Mouse (Mus musculus) forebrain, embryonic 14.5 days (tissue): ENCODE measurements around the gene Tmem177. TPM values are rescaled to one million over a fixed set of nuclear protein-coding genes. Genes with fewer than 3 reads are reported as not detected.

ENCODE experiments used
- ATAC-seq: fragments of 200-750 bp; cut with Nextera tagmentation; 2 replicates; pipeline ENCODE4 v1.8.0; 2017; ENCODE audit warnings: mild to moderate bottlenecking, moderate library complexity
- DNase-seq: peaks from one replicate; pipeline ENCODE4 v3.0.0-alpha.2; 2015; ENCODE audit warnings: low spot score
- H3K27ac ChIP-seq: fragments of 300-500 bp; sonication (generic); 2 replicates; pipeline ENCODE4 v1.5.1; 2014; ENCODE audit warnings: low read depth, mild to moderate bottlenecking, control low read depth, low read length, moderate library complexity
- H3K27me3 ChIP-seq: fragments of 300-500 bp; sonication (generic); replicated peaks from 2 replicates; pipeline ENCODE4 v1.6.1; 2014; ENCODE audit warnings: low read length, control low read depth, mixed read lengths; ENCODE audit not compliant: control insufficient read depth, insufficient read depth
- H3K36me3 ChIP-seq: fragments of 300-500 bp; sonication (generic); 2 replicates; pipeline ENCODE4 v1.6.1; 2014; ENCODE audit warnings: low read length, control low read depth; ENCODE audit not compliant: control insufficient read depth, insufficient read depth
- H3K4me1 ChIP-seq: fragments of 300-500 bp; sonication (generic); 2 replicates; pipeline ENCODE4 v1.6.1; 2014; ENCODE audit warnings: antibody characterized with exemption, low read length, control low read depth; ENCODE audit not compliant: control insufficient read depth, insufficient read depth
- H3K4me2 ChIP-seq: fragments of 300-500 bp; sonication (generic); 2 replicates; pipeline ENCODE4 v1.6.1; 2014; ENCODE audit warnings: mild to moderate bottlenecking, control low read depth, low read length
- H3K4me3 ChIP-seq: fragments of 300-500 bp; sonication (generic); 2 replicates; pipeline ENCODE4 v1.5.1; 2014; ENCODE audit warnings: low read depth, low read length, control low read depth
- H3K9ac ChIP-seq: fragments of 300-500 bp; sonication (generic); 2 replicates; pipeline ENCODE4 v1.6.1; 2014; ENCODE audit warnings: mild to moderate bottlenecking, low read length, control low read depth, moderate library complexity
- H3K9me3 ChIP-seq: fragments of 300-500 bp; sonication (generic); replicated peaks from 2 replicates; pipeline ENCODE4 v1.6.1; 2016; ENCODE audit warnings: low read length, control low read depth, mixed read lengths; ENCODE audit not compliant: control insufficient read depth
- WGBS: fragments of 180-500 bp; shearing (Covaris S2); extraction: QIAGEN DNeasy Blood & Tissue Kit; methylation state at CpG from one replicate; pipeline ENCODE4 v1.1.7; 2014; 5-methylcytosine and 5-hydroxymethylcytosine counted together
- polyA plus RNA-seq: library from polyadenylated mRNA; unstranded; fragments of >200 nt; fragmentation: Nextera tagmentation; extraction: Ambion mirVana; gene quantifications from 2 replicates; pipeline ENCODE4 v1.2.1, GENCODE M21; 2014

Gene Tmem177
- polyA plus RNA-seq, 1 experiment from 2014 or later, result 13.3 TPM

DNA sequence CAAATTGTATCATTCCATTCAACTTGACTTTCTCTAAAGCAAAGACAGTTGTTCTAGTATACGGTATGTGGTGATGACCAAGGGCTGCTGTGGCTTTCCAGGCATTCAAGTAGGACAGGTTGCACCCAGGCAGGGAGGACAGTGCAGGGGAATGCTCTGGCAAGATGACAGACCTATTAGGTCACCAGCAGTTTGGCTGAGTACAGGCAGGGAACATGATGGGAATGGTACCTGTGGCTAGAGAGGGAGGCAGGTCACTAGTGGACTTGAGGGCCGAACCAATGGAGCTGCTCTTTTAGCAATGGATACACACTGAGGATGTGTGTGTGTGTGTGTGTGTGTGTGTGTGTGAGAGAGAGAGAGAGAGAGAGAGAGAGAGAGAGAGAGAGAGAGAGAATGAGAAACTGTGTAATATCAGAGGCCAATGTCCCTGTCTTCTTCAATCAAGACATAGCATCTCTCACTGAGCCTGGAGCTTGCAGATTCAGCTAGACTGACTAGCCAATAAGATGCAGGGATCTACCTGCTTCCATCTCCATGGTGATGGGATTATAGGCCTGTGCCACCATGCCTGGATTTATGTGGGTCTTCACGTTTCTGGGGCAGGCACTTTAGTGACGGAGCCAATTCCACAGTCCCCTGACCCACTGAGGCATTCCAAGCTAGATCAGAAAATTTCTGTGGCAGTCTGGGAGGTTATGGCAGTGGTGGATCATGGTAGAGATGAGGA is 18.6 kb upstream of the Tmem177 start:
- 83% methylated on average over 4 of the region's 4 CpGs for WGBS
- H3K4me2 ChIP-seq, result no peak overlapping the region
- no peaks in the 10 kb centered on the region for H3K9me3 ChIP-seq

GRCm38 (mm10) chr1:119929715-119930114 is 16.7 kb upstream of the Tmem177 start:
- H3K4me2 ChIP-seq, result no peak overlapping the region
- 67% methylated on average over 1 of the region's 1 CpGs for WGBS
- H3K36me3 ChIP-seq, result no peaks in the 10 kb centered on the region
- no peaks in the 10 kb centered on the region for H3K4me1 ChIP-seq
- ATAC-seq (no peak; the same call in 1 of the 2 replicates), DNase-seq (peak; percentile 77)
- no peak overlapping the region for H3K9ac ChIP-seq
- H3K9me3 ChIP-seq, result no peaks in the 10 kb centered on the region
- no peaks in the 10 kb centered on the region for H3K27me3 ChIP-seq
- no peak overlapping the region for H3K4me3 ChIP-seq
- H3K27ac ChIP-seq, result no peak overlapping the region

More for the DNA sequence above, 18.6 kb upstream of the Tmem177 start:
- H3K4me1 ChIP-seq, result no peaks in the 10 kb centered on the region
- ATAC-seq (no peak), DNase-seq (no peak)
- no peak overlapping the region for H3K27ac ChIP-seq
- H3K27me3 ChIP-seq, result no peaks in the 10 kb centered on the region
- no peak overlapping the region for H3K9ac ChIP-seq
- H3K36me3 ChIP-seq, result no peaks in the 10 kb centered on the region
- H3K4me3 ChIP-seq, result no peak overlapping the region

DNA sequence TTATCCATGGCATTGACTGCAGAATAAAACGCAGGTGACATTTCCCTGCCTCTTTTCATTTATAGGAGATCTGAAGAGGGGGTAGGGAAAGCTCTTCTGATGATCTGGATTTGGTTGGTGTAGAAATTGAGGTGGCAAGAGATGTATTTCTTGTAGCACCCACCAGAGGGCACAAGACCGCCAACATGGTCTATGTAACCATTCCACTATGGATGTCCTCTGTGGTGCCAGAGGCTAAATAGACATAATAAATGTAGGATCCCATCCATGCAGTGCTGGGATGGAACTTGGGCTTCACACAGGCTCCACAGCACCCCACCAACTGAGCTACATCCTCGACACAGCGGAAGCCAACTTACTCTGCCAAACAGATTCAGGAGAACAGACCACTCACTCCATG is 6.3 kb upstream of the Tmem177 start:
- Histone ChIP-seq H3K27ac (no peak overlapping the region), H3K4me1 (no peaks in the 10 kb centered on the region), H3K27me3 (no peaks in the 10 kb centered on the region), H3K9ac (no peak overlapping the region), H3K36me3 (no peaks in the 10 kb centered on the region), H3K4me2 (no peak overlapping the region), H3K4me3 (no peak overlapping the region), H3K9me3 (no peaks in the 10 kb centered on the region)
- DNase-seq, result no peak
- ATAC-seq, result no peak
- 59% methylated on average over 4 of the region's 4 CpGs for WGBS

- WGBS, result 86% methylated on average over 5 of the region's 5 CpGs
- H3K4me2 ChIP-seq, result no peak overlapping the region
- no peaks in the 10 kb centered on the region for H3K36me3 ChIP-seq
- no peak overlapping the region for H3K4me3 ChIP-seq
- H3K4me1 ChIP-seq, result peaks cover 2% of the 10 kb centered on the region
- no peak for ATAC-seq
- no peak overlapping the region for H3K9ac ChIP-seq
- H3K27ac ChIP-seq, result no peak overlapping the region
- no peaks in the 10 kb centered on the region for H3K9me3 ChIP-seq
- H3K27me3 ChIP-seq, result no peaks in the 10 kb centered on the region
- DNase-seq, result no peak
Measured at GRCm38 (mm10) chr1:119916823-119917371, 3.9 kb upstream of the Tmem177 start.

DNA sequence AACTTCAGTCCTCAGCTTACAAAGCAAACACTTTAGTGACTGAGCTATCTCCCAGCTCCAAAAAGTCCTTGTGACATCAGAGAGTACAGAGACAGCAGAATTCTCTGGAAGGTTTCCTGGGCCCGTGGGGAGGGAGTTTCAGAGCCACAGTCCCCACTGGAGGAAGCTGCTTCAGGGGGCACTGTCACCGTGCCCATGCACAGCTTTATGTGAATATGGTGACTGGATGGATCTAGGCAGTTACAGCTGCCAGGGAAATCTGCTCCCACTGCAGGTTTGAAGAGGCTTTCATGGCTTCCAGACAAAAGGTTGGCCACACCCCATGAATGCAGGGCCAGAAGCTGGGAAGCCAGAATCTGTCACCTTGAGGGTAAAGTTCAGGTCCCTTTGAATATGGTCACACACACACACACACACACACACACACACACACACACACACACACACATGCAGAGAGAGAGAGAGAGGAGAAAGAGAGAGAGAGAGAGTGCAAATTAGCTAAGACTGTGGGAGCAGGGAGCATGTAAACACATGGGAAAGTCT is 5.7 kb downstream of the Tmem177 start:
- H3K9ac ChIP-seq, result no peak overlapping the region
- H3K36me3 ChIP-seq, result peaks cover 12% of the 10 kb centered on the region
- H3K27me3 ChIP-seq, result no peaks in the 10 kb centered on the region
- H3K4me2 ChIP-seq, result no peak overlapping the region
- H3K9me3 ChIP-seq, result no peaks in the 10 kb centered on the region
- WGBS, result 55% methylated on average over 2 of the region's 2 CpGs
- peak overlapping the region; percentile 52 for H3K27ac ChIP-seq
- ATAC-seq (no peak), DNase-seq (peak; percentile 41)
- H3K4me1 ChIP-seq, result peaks cover 14% of the 10 kb centered on the region
- H3K4me3 ChIP-seq, result no peak overlapping the region

GRCm38 (mm10) chr1:119903231-119903620 is 9.8 kb downstream of the Tmem177 start:
- Histone ChIP-seq H3K4me3 (no peak overlapping the region), H3K27me3 (no peaks in the 10 kb centered on the region), H3K4me2 (no peak overlapping the region), H3K27ac (peak overlapping the region; percentile 72), H3K4me1 (peaks cover 37% of the 10 kb centered on the region), H3K36me3 (no peaks in the 10 kb centered on the region), H3K9ac (no peak overlapping the region), H3K9me3 (no peaks in the 10 kb centered on the region)
- 75% methylated on average over 6 of the region's 6 CpGs for WGBS
- DNase-seq, result no peak
- no peak for ATAC-seq

DNA sequence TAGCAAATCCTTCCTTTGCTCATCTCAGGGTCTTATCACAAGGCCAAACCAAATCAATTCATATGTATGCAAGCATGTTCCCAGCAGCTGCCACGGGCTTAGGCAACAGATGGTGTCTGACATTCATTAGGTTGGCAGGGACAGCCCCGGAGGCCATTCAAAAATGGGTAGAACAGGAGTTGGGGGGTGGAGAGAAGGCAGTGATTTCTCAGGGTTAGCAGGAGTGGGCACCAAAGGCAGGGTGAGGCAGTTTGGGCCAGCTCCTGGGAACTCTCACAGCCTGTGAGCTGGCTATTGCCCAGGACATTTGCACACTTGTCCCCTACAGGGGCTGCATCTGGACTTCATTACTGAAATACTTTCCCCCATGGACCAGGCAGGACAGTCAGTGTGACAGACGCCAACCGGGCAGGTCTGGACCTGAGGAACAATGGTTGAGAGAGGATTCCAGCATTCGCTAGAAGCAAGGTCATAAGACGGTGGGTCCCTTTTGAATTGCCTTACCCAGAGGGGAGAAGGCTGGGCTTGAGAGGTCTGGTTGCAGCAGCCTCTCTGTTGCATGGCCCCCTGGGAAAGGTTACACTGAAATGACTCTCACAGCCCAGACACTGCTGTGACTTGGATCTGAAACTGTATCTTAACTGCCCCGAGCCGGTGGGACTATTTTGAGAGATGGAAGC is 10.3 kb downstream of the Tmem177 start:
- peak; percentile 88 for DNase-seq
- 50% methylated on average over 8 of the region's 8 CpGs for WGBS
- Histone ChIP-seq H3K27me3 (no peaks in the 10 kb centered on the region), H3K4me2 (no peak overlapping the region; the same call in 1 of the 2 replicates), H3K9me3 (no peaks in the 10 kb centered on the region), H3K9ac (no peak overlapping the region), H3K27ac (peak overlapping the region; percentile 72), H3K4me3 (no peak overlapping the region), H3K4me1 (peaks cover 37% of the 10 kb centered on the region), H3K36me3 (no peaks in the 10 kb centered on the region)
- ATAC-seq, result peak; percentile 76

DNA sequence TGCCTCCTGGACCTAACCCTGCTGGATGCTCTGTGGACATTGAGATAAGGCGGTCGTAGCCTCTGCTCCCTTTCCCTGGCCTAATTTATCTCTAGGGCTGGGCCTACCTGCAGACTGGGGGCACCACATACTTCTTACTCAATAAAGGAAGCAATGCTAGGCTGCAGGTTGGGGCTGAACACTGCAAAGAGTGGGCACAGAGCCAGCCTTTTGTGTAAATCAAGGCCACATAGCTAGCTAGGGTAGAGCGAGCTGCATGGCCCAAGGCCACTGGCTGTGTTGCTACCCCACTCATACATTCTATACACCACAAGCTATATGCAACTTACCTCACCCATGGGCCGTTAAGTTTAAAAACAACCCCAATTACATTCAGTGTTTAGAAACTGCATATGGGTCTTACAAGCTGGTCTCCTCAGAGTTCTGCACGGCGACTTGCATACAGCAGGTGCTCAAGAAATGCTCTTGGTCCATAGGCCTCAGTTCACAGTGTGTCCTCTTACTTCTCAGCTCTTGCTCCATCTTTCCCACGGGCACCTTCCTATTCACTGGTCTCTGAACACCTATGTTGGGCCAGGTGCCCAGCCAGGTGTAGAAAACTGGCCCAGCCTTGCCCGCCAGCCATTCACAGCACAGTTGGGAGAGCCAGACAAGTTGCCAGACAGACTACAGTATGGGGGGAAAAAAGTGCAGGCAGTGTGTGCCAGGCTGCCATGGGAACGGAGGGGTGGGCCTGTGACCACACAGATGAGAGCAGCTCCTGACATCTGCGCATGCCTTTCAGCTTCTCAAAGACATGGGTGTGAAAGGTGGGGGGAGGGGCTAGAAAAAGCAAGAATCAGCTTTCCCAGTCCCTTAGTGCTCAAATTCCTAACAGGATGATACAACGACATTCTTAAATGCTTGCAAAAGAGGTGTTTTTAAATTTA is 13.5 kb downstream of the Tmem177 start:
- WGBS, result 58% methylated on average over 11 of the region's 11 CpGs
- peak; percentile 92 for ATAC-seq
- Histone ChIP-seq H3K4me1 (peaks cover 42% of the 10 kb centered on the region), H3K27me3 (no peaks in the 10 kb centered on the region), H3K36me3 (no peaks in the 10 kb centered on the region), H3K9ac (no peak overlapping the region), H3K27ac (peak overlapping the region; percentile 78), H3K4me3 (no peak overlapping the region), H3K4me2 (no peak overlapping the region), H3K9me3 (no peaks in the 10 kb centered on the region)
- DNase-seq, result peak; percentile 95
